Mouse (Mus musculus) yolk sac, embryonic 10.5 days (tissue): ENCODE measurements at regions not wholly inside any gene's neighbourhood (a gene's known extent, or its start where the extent isn't known, plus 50 kb on each side); places are given as distances from the start of the nearest gene placed in this dataset.

Source experiments
- DNase-seq: peaks from one replicate; pipeline ENCODE4 v3.0.0-alpha.2; 2017; ENCODE audit warnings: low spot score

DNA sequence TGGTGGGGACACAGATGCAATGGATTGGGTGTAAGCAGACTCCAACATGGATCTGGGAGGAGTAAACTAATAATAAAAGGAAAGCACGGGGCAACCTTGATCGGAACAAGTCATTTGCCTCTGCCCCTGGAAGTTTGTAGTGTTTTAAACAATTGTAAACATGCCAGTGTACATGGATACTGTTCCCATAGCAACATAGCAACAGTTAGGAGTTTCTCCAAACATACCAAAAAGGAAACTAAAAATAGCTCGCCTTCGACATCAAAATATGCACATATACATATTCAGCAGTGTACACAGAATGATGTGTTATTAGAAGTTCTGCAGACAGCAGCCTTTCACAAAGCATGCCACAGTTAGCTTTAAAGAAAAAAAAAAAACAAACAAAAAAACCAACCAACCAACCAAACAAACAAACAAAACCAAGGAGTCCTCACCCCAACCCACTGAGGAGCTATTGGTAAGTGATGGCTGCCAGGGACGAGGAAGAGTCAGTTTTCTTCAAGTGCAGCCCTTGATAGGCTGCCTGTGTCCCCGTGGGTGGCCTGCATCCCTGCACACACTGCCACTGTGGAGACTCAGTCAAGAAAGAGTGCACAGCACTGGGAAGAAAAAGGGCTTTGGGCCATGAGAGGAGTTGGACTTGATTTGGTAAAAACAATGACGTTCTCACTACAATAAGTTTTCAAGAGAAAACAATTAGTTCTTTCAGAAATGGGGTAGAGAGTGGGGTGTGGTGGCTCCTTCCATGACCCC is 54.8 kb upstream of the Peli1 start:
- no peak for DNase-seq

DNA sequence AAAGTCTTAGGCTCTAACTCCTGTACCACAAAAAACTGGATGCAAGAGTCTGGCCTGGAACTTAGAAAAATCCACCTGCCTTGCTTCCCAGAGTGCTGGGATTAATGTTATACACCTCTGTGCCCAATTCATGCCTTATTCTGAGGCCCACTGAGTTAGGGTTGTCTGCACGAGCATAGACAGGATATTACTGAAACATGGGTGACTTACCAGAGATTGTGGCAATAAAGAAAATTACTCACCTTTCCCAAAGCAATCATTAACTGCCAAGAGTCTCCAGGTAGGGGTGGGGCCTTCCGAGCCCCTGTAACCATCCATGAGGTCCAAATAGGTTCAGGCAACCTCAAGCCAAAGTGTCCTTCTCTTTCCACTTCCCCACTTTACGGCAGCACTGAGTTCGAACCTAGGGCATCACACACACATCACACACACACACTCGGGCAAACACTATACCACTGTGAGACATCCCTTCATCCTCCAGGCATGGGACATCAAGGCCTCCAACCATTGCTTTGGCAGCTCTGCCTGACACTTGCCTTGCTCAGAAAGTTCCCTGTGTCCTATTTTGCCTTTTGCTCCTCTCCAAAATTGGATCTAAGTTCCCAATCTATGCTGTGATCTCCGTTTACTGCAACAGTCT is 53.7 kb upstream of the Peli1 start:
- no peak for DNase-seq

DNA sequence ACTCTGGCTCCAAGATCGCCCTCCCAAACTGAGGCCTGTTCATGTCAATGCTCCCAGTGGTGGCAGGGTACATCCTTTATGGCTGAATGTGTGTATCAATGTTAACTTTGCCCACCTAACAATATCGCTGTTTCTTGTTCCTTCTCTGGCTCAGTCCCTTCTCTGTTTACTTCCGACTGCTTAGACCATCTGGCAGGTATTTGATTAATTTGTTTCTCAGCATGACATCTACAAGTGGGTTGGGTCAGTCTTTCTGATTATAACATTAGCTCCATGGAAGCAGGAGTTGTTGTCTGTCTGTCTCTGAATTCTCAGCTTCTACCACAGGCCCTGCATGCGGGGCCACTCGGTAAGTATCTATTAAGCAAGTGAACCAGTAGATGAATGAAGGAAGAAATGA is 49.9 kb upstream of the Peli1 start:
- no peak for DNase-seq
